Mouse (Mus musculus): Measurements from ENCODE around the gene Blmh.

DNA sequence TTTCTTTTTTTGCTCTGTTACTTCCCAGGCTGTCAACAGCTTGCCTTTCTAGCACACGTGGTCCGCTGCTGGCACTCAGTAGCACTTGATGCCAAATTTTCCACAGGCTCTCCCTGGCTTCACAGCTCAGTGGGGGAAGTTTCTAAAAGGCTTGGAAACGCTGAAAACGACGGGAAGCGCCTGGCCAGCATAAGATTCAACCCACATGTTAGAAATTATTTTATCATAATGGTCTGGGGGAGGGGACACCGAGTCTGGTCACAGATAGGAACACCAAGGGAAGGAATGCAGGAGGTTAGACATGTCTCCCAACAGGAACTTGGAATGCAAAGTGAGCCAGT lies 12.6 kb upstream of the Blmh start:
- no peak for TF ChIP-seq E2F4 (IDR thresholded peaks at IDR 0.05; ENCODE audit: insufficient replicate concordance, low read depth, low read length)
- TF ChIP-seq CTCF (conservative IDR thresholded peaks at IDR 0.05 in 1 of 2, IDR thresholded peaks at IDR 0.05 in 1 of 2; ENCODE audit: low read depth in 2 of 2, low read length in 2 of 2) = no peak
